Mouse (Mus musculus): Measurements from ENCODE around the gene Pcsk5.

Gene Pcsk5

DNA sequence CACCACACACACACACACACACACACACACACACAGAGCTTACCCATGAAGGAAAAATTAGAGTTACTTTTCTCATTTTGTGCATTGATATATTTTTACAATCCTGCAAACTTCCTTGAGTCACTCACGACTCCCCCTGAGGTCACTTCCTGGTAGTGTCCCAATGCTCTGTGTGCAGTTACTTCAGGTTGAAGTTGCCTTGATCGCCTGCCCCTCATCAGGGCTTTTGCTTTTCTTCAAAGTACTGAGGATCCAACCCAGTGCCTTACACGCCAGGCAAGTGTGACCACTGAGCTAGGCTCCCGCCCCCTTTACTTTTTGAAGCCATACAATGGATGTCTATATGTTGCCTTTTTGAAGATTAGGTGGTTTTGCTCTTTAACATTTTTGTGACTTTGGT, 437.5 kb downstream of the Pcsk5 start:
- DNase-seq (ENCODE audit: low read depth, low spot score), result no peak

DNA sequence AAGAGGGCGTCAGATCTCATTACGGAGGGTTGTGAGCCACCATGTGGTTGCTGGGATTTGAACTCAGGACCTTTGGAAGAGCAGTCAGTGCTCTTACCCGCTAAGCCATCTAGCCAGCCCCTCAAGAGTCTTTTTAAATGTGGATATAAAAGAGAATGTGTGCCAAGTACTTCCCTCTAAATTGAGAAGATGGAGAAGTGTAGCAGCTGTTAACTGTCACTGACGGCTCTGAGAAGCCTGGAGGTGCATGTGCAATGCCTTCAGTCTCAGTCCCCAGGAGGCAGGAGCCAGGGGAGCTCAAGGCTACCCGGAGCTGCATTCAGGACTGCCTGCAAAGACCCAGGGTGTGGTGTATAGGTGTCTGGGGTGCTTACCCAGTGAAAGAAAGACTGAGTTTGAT, 439.5 kb downstream of the Pcsk5 start:
- DNase-seq (ENCODE audit: low read depth, low spot score), result no peak

DNA sequence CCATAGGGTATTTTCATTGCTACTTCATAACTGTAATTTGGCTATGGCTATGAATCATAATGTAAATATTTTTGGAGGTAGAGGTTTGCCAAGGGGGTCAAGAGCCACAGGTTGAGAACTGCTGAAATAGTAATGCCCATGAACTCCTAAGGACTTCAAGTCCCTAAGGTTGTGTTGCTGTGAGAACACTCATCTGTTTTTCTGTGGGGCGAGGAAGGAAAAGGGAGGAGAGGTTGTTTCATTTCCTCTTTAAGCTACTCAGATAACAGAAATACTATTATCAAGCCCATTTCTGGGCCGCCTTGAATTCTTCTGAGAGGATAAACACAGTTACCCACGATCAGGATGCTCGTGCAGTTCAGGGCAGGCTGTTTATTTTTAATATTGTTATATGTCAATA, 440.6 kb downstream of the Pcsk5 start:
- peak; percentile 30 for DNase-seq (ENCODE audit: low read depth, low spot score)

DNA sequence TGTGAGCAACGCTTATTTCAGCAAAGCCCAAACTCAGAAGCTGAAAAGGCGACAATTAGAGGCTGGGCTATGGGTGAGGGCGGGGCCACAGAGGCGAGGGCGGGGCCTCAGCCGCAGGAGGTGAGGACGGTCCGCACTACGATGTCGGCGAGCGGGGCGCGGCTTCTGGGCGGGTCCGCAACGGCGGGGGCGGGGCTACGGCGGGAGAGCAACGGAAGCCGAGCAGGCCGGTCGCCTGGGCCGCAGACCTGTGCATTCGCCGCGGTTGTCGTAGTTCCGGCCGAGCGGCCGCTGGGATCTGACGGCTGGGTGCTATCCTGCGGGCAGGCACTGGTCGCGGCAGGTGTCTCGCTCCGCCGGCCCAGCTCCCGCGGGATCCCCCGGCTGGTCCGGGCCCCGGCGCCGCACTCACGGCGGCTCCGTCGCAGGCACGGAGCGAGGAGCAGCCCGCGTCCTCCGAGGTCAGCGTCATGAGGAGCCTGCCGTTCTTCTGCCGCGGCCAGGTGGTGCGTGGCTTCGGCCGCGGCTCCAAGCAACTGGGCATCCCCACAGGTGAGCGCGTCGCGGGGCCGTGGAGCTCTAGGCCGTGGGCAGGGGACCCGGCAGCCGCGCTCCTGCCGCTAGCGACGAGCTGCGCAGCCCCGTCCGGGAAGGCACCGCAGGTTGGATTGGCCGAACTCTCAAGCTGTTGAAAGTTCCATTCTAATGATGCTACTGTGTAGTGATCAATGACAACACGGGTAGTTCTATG, 443.4 kb downstream of the Pcsk5 start, which contains the start of gene Rfk:
Gene Rfk, plus strand, starts transcription at position 203 of the 751 bp plus-strand sequence.
- DNase-seq (ENCODE audit: low read depth, low spot score), result peak; percentile 95

DNA sequence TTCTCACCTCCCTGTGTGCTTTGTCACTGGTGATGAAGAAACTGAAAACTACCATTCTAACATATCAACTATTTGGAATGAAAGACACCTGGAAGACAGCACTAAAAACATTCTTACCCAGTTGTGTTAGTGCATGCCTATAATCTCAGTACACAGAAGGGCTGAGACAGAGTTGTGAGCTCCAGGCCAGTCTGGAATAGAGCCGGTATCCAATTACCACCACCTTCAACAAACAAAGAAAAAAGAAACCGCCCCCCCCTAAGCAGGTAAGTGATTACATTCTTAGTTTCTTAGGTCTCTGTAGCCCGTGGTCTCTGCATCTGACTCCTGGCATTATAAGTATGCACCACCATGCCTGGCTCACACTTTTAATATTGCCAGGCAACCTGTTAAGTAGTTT, 444.6 kb downstream of the Pcsk5 start:
- DNase-seq (ENCODE audit: low read depth, low spot score), result no peak

DNA sequence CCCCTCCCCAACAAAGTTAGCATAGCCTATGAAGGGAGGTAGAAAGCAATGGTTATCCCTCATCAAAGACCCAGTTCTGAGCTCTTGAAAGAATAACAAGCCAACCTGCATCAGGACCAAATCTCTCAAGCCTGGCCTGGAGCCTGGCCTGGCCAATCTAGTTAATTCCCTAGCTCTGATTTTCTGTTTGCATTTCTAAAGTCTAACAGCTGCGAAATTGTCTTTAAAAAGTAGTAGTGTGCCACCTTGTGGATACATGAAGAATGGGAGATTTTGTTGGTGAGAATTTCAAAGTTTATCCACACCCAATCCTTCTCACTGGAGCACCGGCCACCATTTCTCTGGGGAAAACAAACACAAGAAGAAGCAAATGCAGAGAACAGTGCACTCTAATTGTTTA, 449.0 kb downstream of the Pcsk5 start:
- DNase-seq (ENCODE audit: low read depth, low spot score), result peak; percentile 30

DNA sequence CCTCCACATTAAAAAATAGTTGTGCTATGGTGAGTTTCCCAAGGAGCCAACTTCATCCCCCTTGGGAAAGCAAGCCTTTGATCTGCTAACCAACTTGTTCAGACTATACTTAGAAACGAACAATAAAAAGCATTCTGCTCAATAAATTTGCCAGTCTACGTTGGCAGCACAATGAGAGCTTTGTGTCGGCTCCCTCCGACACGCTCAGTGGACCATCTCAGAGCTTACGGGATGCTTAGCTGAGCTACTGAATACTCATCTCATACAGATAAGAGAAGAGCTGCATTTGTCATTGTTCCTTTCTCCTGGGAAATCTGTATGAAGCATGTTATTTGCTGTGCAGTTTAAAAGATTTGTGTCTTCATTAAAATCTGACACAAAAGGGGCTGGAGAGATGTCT, 451.0 kb downstream of the Pcsk5 start:
- DNase-seq (ENCODE audit: low read depth, low spot score), result no peak

DNA sequence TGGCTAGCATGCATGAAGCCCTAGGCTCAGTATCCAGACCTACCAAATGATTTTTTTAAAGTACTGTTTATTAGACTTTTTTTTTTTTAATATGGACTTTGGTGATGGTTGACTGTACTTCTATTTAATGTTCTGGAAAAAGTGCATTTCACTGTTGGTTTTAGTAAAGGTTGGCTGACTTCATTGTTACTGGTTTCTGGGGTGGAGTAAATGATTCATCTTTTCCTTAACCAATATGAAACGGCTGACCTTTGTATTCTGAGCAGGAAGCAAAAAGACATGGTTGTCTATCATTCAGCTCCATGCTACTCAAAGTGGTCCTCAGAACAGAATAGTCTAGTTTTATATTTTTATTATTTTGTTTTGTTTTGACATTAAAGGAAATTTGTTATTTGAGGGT, 452.0 kb downstream of the Pcsk5 start:
- no peak for DNase-seq (ENCODE audit: low read depth, low spot score)

DNA sequence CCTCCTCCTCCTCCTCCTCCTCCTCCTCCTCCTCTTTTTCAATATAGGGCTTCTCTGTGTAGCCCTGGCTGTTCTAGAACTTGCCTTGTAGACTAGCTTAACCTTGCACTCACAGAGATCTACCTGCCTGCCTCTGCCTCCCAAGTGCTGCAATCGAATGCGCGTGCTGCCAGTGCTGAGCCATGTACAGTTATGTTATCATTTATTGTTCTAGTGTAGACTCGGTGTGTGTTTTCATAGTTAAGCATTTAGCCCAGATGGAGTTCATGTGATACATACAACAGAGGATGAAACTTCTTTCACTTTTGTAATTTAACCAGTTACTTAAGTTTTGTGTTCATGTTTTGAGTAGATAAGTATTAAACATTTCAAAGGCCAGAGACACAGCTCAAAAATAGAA, 452.4 kb downstream of the Pcsk5 start:
- no peak for DNase-seq (ENCODE audit: low read depth, low spot score)

DNA sequence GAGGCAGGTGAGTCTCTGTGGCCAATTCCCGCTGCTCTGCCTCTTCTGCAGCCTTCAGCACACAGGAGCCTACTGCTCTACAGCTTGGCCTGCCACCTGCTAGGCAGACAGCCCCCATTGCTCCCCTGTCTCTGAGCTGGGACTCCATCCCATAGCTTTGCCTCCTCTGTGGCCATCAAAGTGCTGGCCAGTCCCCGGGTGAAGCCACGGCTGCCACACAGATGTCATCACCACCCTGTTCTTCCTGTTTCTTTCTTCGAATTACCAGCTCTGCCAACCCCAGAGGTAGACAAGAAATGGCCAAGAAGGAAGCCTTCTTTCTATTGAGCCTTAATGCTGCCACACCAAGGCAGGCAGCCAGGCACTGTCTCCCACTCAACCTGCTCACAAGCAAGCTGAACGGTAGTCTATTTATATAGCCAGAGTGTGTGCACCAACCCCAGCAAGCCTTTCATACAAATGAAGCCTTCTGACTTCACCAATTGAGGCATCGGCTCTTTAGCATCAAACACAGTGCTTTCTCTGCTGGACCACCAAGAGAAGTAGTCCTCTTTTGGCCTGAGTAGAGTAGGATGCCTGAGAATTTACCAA, 454.5 kb downstream of the Pcsk5 start:
- no peak for DNase-seq (ENCODE audit: low read depth, low spot score)

Measured in A20 (cell line).